ENCODE assay signal across 11 mouse cellular contexts in the genomic region with DNA sequence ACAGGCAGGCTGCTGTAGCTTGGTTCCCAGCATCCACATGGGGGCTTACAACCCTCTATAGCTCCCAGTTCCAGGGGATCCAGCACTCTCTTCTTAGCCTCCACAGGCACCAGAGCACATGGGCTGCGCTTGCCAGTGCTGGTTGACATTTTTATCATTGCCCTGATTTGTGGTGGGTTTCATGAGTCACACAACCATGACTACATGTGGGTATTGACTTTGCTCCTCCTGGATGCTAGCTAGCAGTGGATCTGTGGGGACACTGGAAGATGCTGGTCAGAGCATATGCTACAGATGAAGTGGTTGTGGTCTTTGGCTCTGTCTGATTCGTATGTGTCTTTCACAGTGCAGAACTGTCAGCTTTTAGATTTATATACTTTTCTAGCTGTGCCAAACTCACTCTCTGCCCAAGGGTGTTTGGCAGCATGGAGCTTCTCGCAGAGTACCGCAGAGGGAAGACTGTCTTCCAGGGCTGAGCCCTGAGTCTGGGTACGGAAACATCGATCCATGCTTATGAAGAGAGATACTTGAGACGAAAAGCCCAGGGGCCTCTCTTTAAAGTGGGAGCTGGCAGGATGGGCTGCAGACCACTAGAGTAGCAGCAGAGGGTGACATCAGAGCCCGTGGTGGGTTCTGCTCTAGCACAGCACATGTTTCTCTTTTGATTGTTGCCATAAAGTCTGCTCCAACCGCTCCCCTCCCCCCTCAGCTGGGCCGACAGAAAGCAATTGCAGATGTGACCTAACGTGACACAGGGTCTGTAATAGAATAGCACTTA.
A peak's percentile ranks its signal among the peaks of the same experiment; 100 is the strongest.
DNase-seq lines count a peak whose midpoint lies in the region; ATAC-seq lines count a peak whose summit lies in the region.
"Had no signal": no experiment of that assay in that cellular context is flagged by ENCODE, and none has a peak within 500 bp of the region (broad histone marks: within the 10 kb centered on the region; RNA-seq: fewer than 3 reads in every experiment).

No protein-coding gene starts in this region.

- no peak overlapping the region for H3K9ac ChIP-seq in hindbrain, embryonic 12.5 days
- H3K9ac ChIP-seq in hindbrain, embryonic 14.5 days: no peak overlapping the region
- H3K9ac ChIP-seq in limb, embryonic 15.5 days: no peak overlapping the region

- H3K36me3 ChIP-seq in hindbrain, embryonic 12.5 days: no peaks in the 10 kb centered on the region
- no peaks in the 10 kb centered on the region for H3K36me3 ChIP-seq in hindbrain, embryonic 14.5 days (replicated peaks; ENCODE audit: control insufficient read depth, insufficient read depth)
- H3K36me3 ChIP-seq in limb, embryonic 15.5 days: peaks cover 19% of the 10 kb centered on the region

- H3K27ac ChIP-seq in hindbrain, embryonic 12.5 days: peak overlapping the region; percentile 30
- no peak overlapping the region for H3K27ac ChIP-seq in hindbrain, embryonic 14.5 days
- H3K27ac ChIP-seq in limb, embryonic 15.5 days: peak overlapping the region; percentile 84
- H3K27ac ChIP-seq: hindbrain, postnatal 0 days had no signal

- no peak overlapping the region for H3K4me2 ChIP-seq in hindbrain, embryonic 12.5 days (replicated peaks)
- no peak overlapping the region for H3K4me2 ChIP-seq in hindbrain, embryonic 14.5 days (replicated peaks)
- 0 out of 2 replicates have a peak overlapping the region, but pooled peaks have one; percentile 7 for H3K4me2 ChIP-seq in limb, embryonic 15.5 days

- no peaks in the 10 kb centered on the region for H3K27me3 ChIP-seq in hindbrain, embryonic 12.5 days
- no peaks in the 10 kb centered on the region for H3K27me3 ChIP-seq in hindbrain, embryonic 14.5 days (ENCODE audit: control insufficient read depth, insufficient read depth, low read length)
- no peaks in the 10 kb centered on the region for H3K27me3 ChIP-seq in limb, embryonic 15.5 days
- H3K27me3 ChIP-seq: Patski had no signal

- no peak for ATAC-seq in hindbrain, embryonic 12.5 days (ENCODE audit: low FRiP score)
- ATAC-seq in hindbrain, embryonic 14.5 days (ENCODE audit: low FRiP score): no peak
- peak; percentile 67 for ATAC-seq in limb, embryonic 15.5 days (ENCODE audit: insufficient number of reproducible peaks, low FRiP score, low TSS enrichment, low read depth)
- no peak for ATAC-seq in granulocyte monocyte progenitor cell, adult 5-6 weeks (replicated peaks; ENCODE audit: poor library complexity, severe bottlenecking)
- ATAC-seq: hindbrain, postnatal 0 days; Patski had no signal

- DNase-seq in adrenal gland, adult 2 months: peak; percentile 75
- no peak for DNase-seq in adrenal gland, adult 8-10 months
- no peak for DNase-seq in hindbrain, embryonic 14.5 days (ENCODE audit: low spot score)
- DNase-seq in embryo, embryonic 11 days: peak; percentile 86
- no peak for DNase-seq in spleen, postnatal 10 days (ENCODE audit: low spot score in 2 of 2)
- DNase-seq: lung, postnatal 14 days had no signal

- no peaks in the 10 kb centered on the region for H3K9me3 ChIP-seq in hindbrain, embryonic 12.5 days (replicated peaks)
- no peaks in the 10 kb centered on the region for H3K9me3 ChIP-seq in hindbrain, embryonic 14.5 days (ENCODE audit: control insufficient read depth, low read length)
- no peaks in the 10 kb centered on the region for H3K9me3 ChIP-seq in limb, embryonic 15.5 days

- 63% methylated on average over 11 of the region's 11 CpGs for WGBS in hindbrain, embryonic 12.5 days
- WGBS in hindbrain, embryonic 14.5 days: 62% methylated on average over 11 of the region's 11 CpGs
- 14% methylated on average over 11 of the region's 11 CpGs for WGBS in limb, embryonic 15.5 days

- H3K4me1 ChIP-seq in hindbrain, embryonic 12.5 days: peaks cover 20% of the 10 kb centered on the region
- H3K4me1 ChIP-seq in hindbrain, embryonic 14.5 days (replicated peaks; ENCODE audit: control insufficient read depth, insufficient read depth, low read length): no peaks in the 10 kb centered on the region; the same call in 1 of the 2 replicates
- H3K4me1 ChIP-seq in limb, embryonic 15.5 days: peaks cover 22% of the 10 kb centered on the region

- H3K4me3 ChIP-seq in hindbrain, embryonic 12.5 days: no peak overlapping the region
- no peak overlapping the region for H3K4me3 ChIP-seq in hindbrain, embryonic 14.5 days (replicated peaks; ENCODE audit: low read length)
- no peak overlapping the region for H3K4me3 ChIP-seq in limb, embryonic 15.5 days

Comparison
In these comparisons a context has a peak if more than half of its experiments do, and no peak if none do; other contexts are left out.
1. DNase-seq: peak in adrenal gland, adult 2 months (single experiment) and embryo, embryonic 11 days (single experiment); none in adrenal gland, adult 8-10 months (single experiment), hindbrain, embryonic 14.5 days (single experiment) and spleen, postnatal 10 days (0 of 2).